Mouse (Mus musculus): ENCODE data around the gene Oard1.

- TF ChIP-seq CTCF (IDR thresholded peaks at IDR 0.05; ENCODE audit: low read depth, low read length) = no peak
- no peak for TF ChIP-seq EP300 (IDR thresholded peaks at IDR 0.05; ENCODE audit: insufficient read depth, low read depth, low read length)
Measured at GRCm38 (mm10) chr17:48379050-48379449, 30.8 kb upstream of the Oard1 start.
